Mouse (Mus musculus) liver, embryonic 14.5 days (tissue): ENCODE measurements around the gene Hunk. TPM values are rescaled to one million over a fixed set of nuclear protein-coding genes. Genes with fewer than 3 reads are reported as not detected.

Experiments used
- ATAC-seq: fragments of 200-750 bp; cut with Nextera tagmentation; 2 replicates; pipeline ENCODE4 v1.8.0; 2017; ENCODE audit warnings: moderate number of reproducible peaks, mild to moderate bottlenecking, moderate library complexity; ENCODE audit not compliant: insufficient read depth
- DNase-seq, 3 experiments: peaks; one replicate each; pipeline ENCODE4 v3.0.0-alpha.2; 2012 to 2013; ENCODE audit warnings: low read depth in 3 of 3, low spot score in 3 of 3
- H3K27ac ChIP-seq: fragments of 300-500 bp; sonication (generic); 2 replicates; pipeline ENCODE4 v1.5.1; 2014; ENCODE audit warnings: moderate library complexity, mild to moderate bottlenecking, control low read depth, inconsistent platforms
- H3K27me3 ChIP-seq: fragments of 300-500 bp; sonication (generic); 2 replicates; pipeline ENCODE4 v1.6.1; 2014; ENCODE audit warnings: mild to moderate bottlenecking, low read length, moderate library complexity; ENCODE audit not compliant: control insufficient read depth, insufficient read depth
- H3K36me3 ChIP-seq: fragments of 300-500 bp; sonication (generic); replicated peaks from 2 replicates; pipeline ENCODE4 v1.6.1; 2014; ENCODE audit warnings: low read depth; ENCODE audit not compliant: control insufficient read depth, insufficient read depth
- H3K4me1 ChIP-seq, 2 experiments: fragments of 200-500 bp in 1 of 2; fragments of 300-500 bp in 1 of 2; sonication (generic) in 1 of 2; replicated peaks; 2 replicates each; pipeline ENCODE4 v1.6.1; 2012 to 2014; ENCODE audit warnings: antibody characterized with exemption in 1 of 2, inconsistent platforms in 1 of 2, low read length in 1 of 2; ENCODE audit not compliant: control insufficient read depth in 2 of 2, insufficient read depth in 2 of 2
- H3K4me2 ChIP-seq: fragments of 300-500 bp; sonication (generic); 2 replicates; pipeline ENCODE4 v1.6.1; 2014; ENCODE audit warnings: low read depth, mild to moderate bottlenecking, control low read depth, moderate library complexity
- H3K4me3 ChIP-seq, 2 experiments: fragments of 200-500 bp in 1 of 2; fragments of 300-500 bp in 1 of 2; sonication (generic) in 1 of 2; 2 replicates each; pipeline ENCODE4 v1.5.1; 2012 to 2014; ENCODE audit warnings: low read depth in 2 of 2, low read length in 2 of 2, mild to moderate bottlenecking in 2 of 2, control low read depth in 1 of 2, inconsistent platforms in 1 of 2, moderate library complexity in 1 of 2; ENCODE audit not compliant: insufficient read depth in 1 of 2
- H3K9ac ChIP-seq: fragments of 300-500 bp; sonication (generic); replicated peaks from 2 replicates; pipeline ENCODE4 v1.6.1; 2014; ENCODE audit warnings: mild to moderate bottlenecking, control low read depth, moderate library complexity
- H3K9me3 ChIP-seq: fragments of 300-500 bp; sonication (generic); 2 replicates; pipeline ENCODE4 v1.6.1; 2016; ENCODE audit warnings: low read length, mixed read lengths; ENCODE audit not compliant: control insufficient read depth
- CTCF ChIP-seq: IDR thresholded peaks from 2 replicates; pipeline ENCODE4 v1.5.1; 2016; ENCODE audit warnings: antibody characterized with exemption, low read depth, control low read depth
- EP300 ChIP-seq: IDR thresholded peaks from 2 replicates; pipeline ENCODE4 v1.6.1; 2016; ENCODE audit warnings: antibody characterized with exemption, low read depth
- WGBS: fragments of 180-500 bp; shearing (Covaris S2); extraction: QIAGEN DNeasy Blood & Tissue Kit; methylation state at CpG from one replicate; pipeline ENCODE4 v1.1.7; 2014; ENCODE audit not compliant: insufficient replicate concordance; 5-methylcytosine and 5-hydroxymethylcytosine counted together
- polyA plus RNA-seq, 2 experiments: library from polyadenylated mRNA; depleted of rRNA in 1 of 2; stranded (reverse) in 1 of 2; unstranded in 1 of 2; fragments of >200 nt; fragmentation: Nextera tagmentation in 1 of 2; extraction: Ambion mirVana in 1 of 2; gene quantifications; 2 replicates each; pipeline versions ENCODE4 v1.2.1 to v1.2.3; 2012 to 2014

The Hunk gene
- polyA plus RNA-seq, 2 experiments = 0.80 to 0.88 TPM

DNA sequence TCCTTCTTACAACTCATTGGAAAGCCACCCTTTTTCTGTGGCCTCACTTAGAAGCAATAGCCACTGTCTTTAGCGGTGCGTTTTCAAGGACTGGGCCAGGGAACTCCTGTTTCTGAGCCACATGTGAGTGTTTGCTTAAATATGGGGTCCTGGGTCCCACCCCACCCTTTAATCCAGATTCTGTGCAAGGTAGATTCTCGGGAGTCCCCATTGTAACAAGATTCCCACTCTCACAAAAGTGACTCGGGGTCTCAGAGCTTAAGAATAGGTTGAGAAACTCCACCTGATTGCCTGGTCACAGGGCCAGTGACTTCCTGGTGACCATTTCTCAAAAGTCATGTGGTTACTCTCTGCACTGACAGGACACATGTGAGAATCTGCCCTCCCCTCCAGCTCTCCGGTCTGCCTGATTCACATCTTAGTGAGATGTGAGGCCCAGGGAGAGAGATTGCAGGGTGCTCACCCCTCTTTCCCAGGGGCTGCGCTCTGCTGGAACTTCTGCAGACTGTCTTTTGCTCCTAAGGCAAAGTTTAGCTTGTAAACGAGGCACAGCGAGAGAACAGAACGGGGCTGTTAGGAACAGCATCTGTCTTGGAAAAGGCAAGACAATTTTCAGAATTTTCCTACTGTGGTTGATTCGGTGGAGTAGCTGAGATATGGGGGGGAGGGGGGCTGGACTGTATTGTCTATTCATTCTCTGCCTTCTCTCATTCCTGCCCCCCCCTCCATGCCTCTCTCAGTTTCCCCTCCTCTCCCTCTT, 135.6 kb downstream of the Hunk start:
- no peak overlapping the region for H3K4me2 ChIP-seq
- WGBS = 20% methylated on average over 10 of the region's 10 CpGs
- ATAC-seq = no peak

GRCm38 (mm10) chr16:90521951-90522255, 136.1 kb downstream of the Hunk start:
- Histone ChIP-seq H3K36me3 (no peaks in the 10 kb centered on the region), H3K27ac (no peak overlapping the region), H3K9ac (no peak overlapping the region), H3K4me1 (no peaks in the 10 kb centered on the region; a peak in 1 of 4 replicates), H3K4me2 (no peak overlapping the region), H3K9me3 (no peaks in the 10 kb centered on the region), H3K27me3 (no peaks in the 10 kb centered on the region), H3K4me3 (no peak overlapping the region)
- no peak for ATAC-seq
- no peak for TF ChIP-seq CTCF
- TF ChIP-seq EP300 = no peak
- DNase-seq = no peak
- 41% methylated on average over 3 of the region's 3 CpGs for WGBS

More for the DNA sequence above, 135.6 kb downstream of the Hunk start:
- TF ChIP-seq EP300 (no peak), CTCF (no peak)
- Histone ChIP-seq H3K27me3 (no peaks in the 10 kb centered on the region), H3K36me3 (no peaks in the 10 kb centered on the region), H3K27ac (no peak overlapping the region), H3K4me1 (no peaks in the 10 kb centered on the region; a peak in 1 of 4 replicates), H3K4me3 (no peak overlapping the region), H3K9me3 (no peaks in the 10 kb centered on the region), H3K9ac (no peak overlapping the region)
- DNase-seq = no peak

- H3K27ac ChIP-seq = no peak overlapping the region
- no peaks in the 10 kb centered on the region for H3K27me3 ChIP-seq
- H3K4me2 ChIP-seq = no peak overlapping the region
- no peak for ATAC-seq
- no peak overlapping the region for H3K4me3 ChIP-seq
- 27% methylated on average over 1 of the region's 1 CpGs for WGBS
- DNase-seq = no peak
- H3K9ac ChIP-seq = no peak overlapping the region
- no peaks in the 10 kb centered on the region for H3K9me3 ChIP-seq
- no peaks in the 10 kb centered on the region; a peak in 1 of 4 replicates for H3K4me1 ChIP-seq
- TF ChIP-seq CTCF (no peak), EP300 (no peak)
- no peaks in the 10 kb centered on the region for H3K36me3 ChIP-seq
These were observed 136.8 kb downstream of the Hunk start for GRCm38 (mm10) chr16:90522575-90522974.

DNA sequence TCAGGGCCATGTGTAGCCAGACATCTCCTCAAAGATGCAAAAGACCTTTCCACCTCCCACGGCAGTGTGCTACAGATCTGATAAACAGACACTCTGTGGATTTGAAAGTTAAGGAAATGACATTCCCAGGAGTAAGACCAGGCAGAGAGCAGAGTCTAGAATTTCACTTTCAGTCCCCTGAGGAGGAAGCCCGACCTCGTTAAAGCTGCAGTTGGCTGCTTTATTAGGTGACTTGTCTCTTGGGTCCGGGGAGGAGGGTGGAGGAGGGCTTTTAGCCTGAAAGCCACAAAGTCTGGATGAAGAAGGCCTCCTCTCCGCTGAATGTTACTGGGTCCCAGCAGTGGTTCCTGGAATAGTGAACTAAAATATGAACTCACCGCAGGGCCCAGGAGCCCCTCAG, 137.6 kb downstream of the Hunk start:
- no peak for ATAC-seq
- H3K27me3 ChIP-seq = no peaks in the 10 kb centered on the region
- H3K27ac ChIP-seq = no peak overlapping the region
- H3K4me3 ChIP-seq = no peak overlapping the region
- H3K36me3 ChIP-seq = no peaks in the 10 kb centered on the region
- H3K9ac ChIP-seq = no peak overlapping the region
- 23% methylated on average over 6 of the region's 6 CpGs for WGBS
- no peaks in the 10 kb centered on the region; a peak in 1 of 4 replicates for H3K4me1 ChIP-seq
- H3K9me3 ChIP-seq = no peaks in the 10 kb centered on the region
- TF ChIP-seq CTCF (no peak), EP300 (no peak)
- H3K4me2 ChIP-seq = no peak overlapping the region
- DNase-seq = no peak

DNA sequence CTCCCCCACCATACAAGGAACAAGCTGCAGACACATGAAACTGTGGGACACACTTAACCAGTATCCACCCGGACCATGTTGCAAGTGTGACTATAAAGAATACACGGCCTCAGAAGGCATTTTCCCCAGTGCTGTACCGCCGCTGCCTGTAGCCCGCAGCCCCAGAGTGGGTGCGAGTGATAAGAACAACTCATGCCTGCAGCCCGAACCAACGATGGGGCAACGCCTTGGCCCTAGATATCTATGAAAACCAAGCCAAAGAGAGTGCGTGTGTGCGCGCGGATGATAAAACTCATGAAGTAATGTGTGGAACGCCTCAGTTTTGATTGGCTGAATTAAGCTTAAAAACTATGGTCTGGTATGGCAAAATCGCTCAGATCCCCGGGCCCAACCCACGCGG, 138.1 kb downstream of the Hunk start:
- no peak overlapping the region for H3K4me2 ChIP-seq
- H3K9ac ChIP-seq = no peak overlapping the region
- no peak for TF ChIP-seq EP300
- TF ChIP-seq CTCF = no peak
- H3K27ac ChIP-seq = no peak overlapping the region
- no peaks in the 10 kb centered on the region for H3K36me3 ChIP-seq
- H3K4me3 ChIP-seq = no peak overlapping the region
- WGBS = 64% methylated on average over 18 of the region's 18 CpGs
- DNase-seq (no peak), ATAC-seq (no peak)
- H3K4me1 ChIP-seq = no peaks in the 10 kb centered on the region; a peak in 1 of 4 replicates
- no peaks in the 10 kb centered on the region for H3K9me3 ChIP-seq
- H3K27me3 ChIP-seq = no peaks in the 10 kb centered on the region
